Mouse (Mus musculus) neural tube, embryonic 13.5 days (tissue): Measurements from ENCODE around the gene Tekt1. TPM values are rescaled to one million over a fixed set of nuclear protein-coding genes. Genes with fewer than 3 reads are reported as not detected.

Experiments
- ATAC-seq: fragments of 200-750 bp; cut with Nextera tagmentation; 2 replicates; pipeline ENCODE4 v1.8.0; 2017; ENCODE audit warnings: low read depth, mild to moderate bottlenecking, moderate TSS enrichment, moderate library complexity
- H3K27ac ChIP-seq: fragments of 300-500 bp; sonication (generic); replicated peaks from 2 replicates; pipeline ENCODE4 v1.5.1; 2015; ENCODE audit warnings: moderate library complexity, mild to moderate bottlenecking, inconsistent platforms
- H3K27me3 ChIP-seq: fragments of 300-500 bp; sonication (generic); 2 replicates; pipeline ENCODE4 v1.6.1; 2015; ENCODE audit warnings: mild to moderate bottlenecking, inconsistent platforms
- H3K36me3 ChIP-seq: fragments of 300-500 bp; sonication (generic); 2 replicates; pipeline ENCODE4 v1.6.1; 2015; ENCODE audit warnings: mild to moderate bottlenecking, inconsistent platforms
- H3K4me1 ChIP-seq: fragments of 300-500 bp; sonication (generic); replicated peaks from 2 replicates; pipeline ENCODE4 v1.6.1; 2015; ENCODE audit warnings: inconsistent platforms
- H3K4me2 ChIP-seq: fragments of 300-500 bp; sonication (generic); 2 replicates; pipeline ENCODE4 v1.6.1; 2015; ENCODE audit warnings: inconsistent platforms, mild to moderate bottlenecking, moderate library complexity
- H3K4me3 ChIP-seq: fragments of 300-500 bp; sonication (generic); 2 replicates; pipeline ENCODE4 v1.5.1; 2015; ENCODE audit warnings: mild to moderate bottlenecking, inconsistent platforms
- H3K9ac ChIP-seq: fragments of 300-500 bp; sonication (generic); 2 replicates; pipeline ENCODE4 v1.6.1; 2015; ENCODE audit warnings: moderate library complexity, mild to moderate bottlenecking, inconsistent platforms
- H3K9me3 ChIP-seq: fragments of 300-500 bp; sonication (generic); 2 replicates; pipeline ENCODE4 v1.6.1; 2016; ENCODE audit warnings: inconsistent platforms
- WGBS: fragments of 180-500 bp; shearing (Covaris S2); methylation state at CpG from one replicate; pipeline ENCODE4 v1.1.7; 2015; 5-methylcytosine and 5-hydroxymethylcytosine counted together
- polyA plus RNA-seq: library from polyadenylated mRNA; unstranded; fragments of >200 nt; fragmentation: Nextera tagmentation; extraction: Ambion mirVana; gene quantifications from 2 replicates; pipeline ENCODE4 v1.2.1, GENCODE M21; 2015

The Tekt1 gene
- polyA plus RNA-seq, 1 experiment from 2014 or later: 7.0 TPM

DNA sequence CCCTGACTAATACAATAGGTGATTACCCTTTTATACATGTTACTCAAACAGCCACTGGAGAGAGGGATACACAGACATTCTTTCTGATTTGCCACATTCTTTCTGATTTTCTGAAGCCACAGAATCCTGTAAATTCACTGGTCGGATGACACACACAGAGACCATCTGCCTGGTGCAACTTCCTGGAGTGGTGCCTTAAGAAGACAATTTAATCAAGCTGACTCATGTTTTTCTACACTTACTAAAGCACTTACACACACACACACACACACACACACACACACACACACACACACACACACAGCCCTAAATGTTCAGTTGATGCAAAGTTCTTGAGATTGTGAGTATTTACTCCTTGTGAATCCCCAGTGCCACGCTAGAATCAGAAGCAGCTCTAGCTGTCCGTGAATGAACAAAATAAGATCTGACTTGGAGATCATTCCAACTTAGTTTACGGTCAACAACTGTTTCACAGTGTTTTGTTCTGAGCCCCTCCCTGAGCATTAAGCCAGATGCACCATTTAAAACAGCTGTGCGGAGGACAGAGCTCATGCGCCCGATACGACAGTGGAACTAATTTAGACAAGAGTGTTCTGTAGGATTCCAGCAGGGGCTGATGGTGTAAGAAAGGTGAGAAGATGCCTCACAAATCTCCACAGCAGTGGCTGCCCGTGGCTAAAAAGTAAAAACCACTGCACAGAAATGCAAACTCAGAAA, 29.1 kb downstream of the Tekt1 start:
- Histone ChIP-seq H3K4me1 (peaks cover under 1% of the 10 kb centered on the region; the same call in 1 of the 2 replicates), H3K9me3 (no peaks in the 10 kb centered on the region), H3K36me3 (no peaks in the 10 kb centered on the region), H3K4me2 (no peak overlapping the region), H3K27ac (no peak overlapping the region), H3K9ac (no peak overlapping the region), H3K4me3 (no peak overlapping the region), H3K27me3 (no peaks in the 10 kb centered on the region)
- WGBS: 75% methylated on average over 9 of the region's 9 CpGs
- no peak for ATAC-seq

DNA sequence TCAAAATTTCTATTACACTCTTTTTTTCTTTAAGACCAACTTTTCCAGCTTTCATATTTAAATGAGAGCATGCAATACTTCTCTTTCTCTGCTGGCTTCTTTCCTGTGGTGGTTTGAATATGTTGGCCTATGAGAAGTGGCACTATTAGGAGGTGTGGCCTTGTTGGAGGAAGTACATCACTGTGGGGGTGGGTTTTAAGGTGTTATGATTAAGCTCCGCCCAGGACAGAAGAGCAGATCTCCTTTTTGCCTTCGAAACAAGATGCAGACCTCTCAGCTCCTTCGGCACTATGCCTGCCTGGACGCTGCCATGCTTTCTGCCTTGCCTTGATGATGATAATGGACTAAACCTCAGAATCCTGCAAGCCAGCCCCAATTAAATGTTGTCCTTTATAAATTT, 36.5 kb downstream of the Tekt1 start:
- Histone ChIP-seq H3K4me2 (no peak overlapping the region), H3K4me3 (no peak overlapping the region), H3K9ac (no peak overlapping the region), H3K4me1 (no peaks in the 10 kb centered on the region), H3K9me3 (no peaks in the 10 kb centered on the region), H3K36me3 (no peaks in the 10 kb centered on the region), H3K27ac (no peak overlapping the region), H3K27me3 (no peaks in the 10 kb centered on the region)
- ATAC-seq: no peak
- 89% methylated on average over 4 of the region's 4 CpGs for WGBS

DNA sequence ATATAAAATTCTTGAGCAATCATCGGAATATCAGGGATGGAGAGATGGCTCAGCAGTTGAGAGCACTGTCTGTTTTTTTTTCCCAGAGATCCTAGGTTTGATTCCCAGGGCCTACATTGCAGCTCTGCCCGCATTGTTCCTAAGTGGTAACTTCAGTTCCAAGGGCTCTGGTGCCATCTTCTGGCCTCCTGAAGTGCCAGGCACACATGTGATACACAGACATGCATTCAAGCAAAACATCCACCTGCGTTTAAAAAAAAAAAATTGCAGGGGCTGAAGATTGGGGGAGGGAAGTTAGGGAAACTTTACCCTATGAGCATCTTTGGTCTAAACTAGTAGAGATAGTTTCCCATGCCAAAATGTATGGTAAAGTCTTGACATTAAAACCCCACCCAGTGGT, 37.8 kb downstream of the Tekt1 start:
- no peaks in the 10 kb centered on the region for H3K4me1 ChIP-seq
- no peaks in the 10 kb centered on the region for H3K9me3 ChIP-seq
- no peak overlapping the region for H3K4me2 ChIP-seq
- no peaks in the 10 kb centered on the region for H3K36me3 ChIP-seq
- ATAC-seq: no peak
- H3K27me3 ChIP-seq: no peaks in the 10 kb centered on the region
- H3K9ac ChIP-seq: no peak overlapping the region
- no peak overlapping the region for H3K4me3 ChIP-seq
- H3K27ac ChIP-seq: no peak overlapping the region
- 71% methylated on average over 3 of the region's 3 CpGs for WGBS

DNA sequence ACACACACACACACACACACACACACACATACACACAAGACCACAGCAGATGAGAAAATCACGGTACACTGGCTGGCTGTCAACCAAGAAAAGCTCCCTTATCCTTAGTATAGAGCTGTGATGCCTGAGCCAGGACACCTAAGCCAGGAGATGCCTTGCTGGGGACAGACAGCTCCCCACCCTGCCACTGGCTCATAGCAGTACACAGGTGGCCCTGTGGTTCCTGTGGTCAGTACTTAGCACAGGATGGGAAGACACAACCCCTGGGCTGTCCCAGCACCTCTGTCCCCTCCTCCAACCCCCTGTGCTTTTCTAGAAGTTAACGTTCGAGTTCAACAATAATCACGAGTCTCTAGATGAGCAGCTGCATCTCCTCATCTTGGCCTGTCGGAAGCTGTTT, 44.2 kb downstream of the Tekt1 start:
- peaks cover 6% of the 10 kb centered on the region for H3K4me1 ChIP-seq
- no peak for ATAC-seq
- 93% methylated on average over 5 of the region's 5 CpGs for WGBS
- no peak overlapping the region for H3K27ac ChIP-seq
- no peaks in the 10 kb centered on the region for H3K36me3 ChIP-seq
- no peak overlapping the region for H3K4me3 ChIP-seq
- H3K9ac ChIP-seq: no peak overlapping the region
- no peaks in the 10 kb centered on the region for H3K9me3 ChIP-seq
- peaks cover 26% of the 10 kb centered on the region for H3K27me3 ChIP-seq
- no peak overlapping the region for H3K4me2 ChIP-seq

DNA sequence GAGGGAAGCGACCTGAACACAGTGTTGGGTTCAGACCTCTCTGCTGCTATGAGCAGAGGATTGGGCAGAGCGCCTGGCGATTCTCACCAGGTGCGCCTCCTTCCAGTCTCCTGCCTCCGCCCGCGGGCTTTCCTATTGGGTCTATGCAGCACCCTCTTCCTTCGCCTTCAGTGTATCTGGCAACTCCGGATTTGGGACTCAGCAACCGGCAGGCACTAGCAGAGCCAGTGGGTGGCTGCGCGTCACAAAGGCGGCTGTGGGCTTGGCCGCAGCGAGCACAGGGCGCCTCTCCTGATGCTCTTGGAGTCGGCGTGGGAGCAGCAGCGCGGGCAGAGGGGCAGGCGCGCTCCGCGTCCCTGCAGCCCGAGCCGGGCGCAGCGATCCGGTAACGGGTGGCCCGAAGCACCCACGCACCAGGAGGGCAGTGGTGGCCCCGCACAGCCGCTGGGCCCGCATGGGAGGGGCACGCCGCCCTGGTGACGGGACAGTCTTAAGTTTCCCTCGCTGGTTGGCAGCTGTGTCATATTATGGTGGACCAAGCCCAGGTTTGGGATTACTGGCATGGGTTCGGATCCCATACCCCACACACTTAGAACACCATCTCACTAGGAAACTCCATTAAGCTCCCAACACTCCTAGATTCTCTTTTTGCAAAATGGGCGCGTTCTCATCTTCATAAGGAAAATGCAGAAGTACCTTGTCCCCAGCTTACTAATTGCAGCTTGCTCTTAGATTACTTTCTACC, 47.9 kb downstream of the Tekt1 start, which contains the start of gene Fbxo39:
TSS of gene Fbxo39 (plus strand) at position 294 of the 745 bp plus-strand sequence.
- no peak for ATAC-seq
- Histone ChIP-seq H3K4me1 (peaks cover 6% of the 10 kb centered on the region), H3K9ac (peak within 1 kb of the TSS; percentile 38; the same call in 1 of the 2 replicates), H3K9me3 (no peaks in the 10 kb centered on the region), H3K4me2 (peak within 1 kb of the TSS; percentile 56), H3K27ac (no peak within 1 kb of the TSS), H3K36me3 (no peaks in the 10 kb centered on the region), H3K4me3 (peak within 1 kb of the TSS; percentile 30), H3K27me3 (peaks cover 32% of the 10 kb centered on the region)
- WGBS: 10% methylated on average over 42 of the region's 42 CpGs

DNA sequence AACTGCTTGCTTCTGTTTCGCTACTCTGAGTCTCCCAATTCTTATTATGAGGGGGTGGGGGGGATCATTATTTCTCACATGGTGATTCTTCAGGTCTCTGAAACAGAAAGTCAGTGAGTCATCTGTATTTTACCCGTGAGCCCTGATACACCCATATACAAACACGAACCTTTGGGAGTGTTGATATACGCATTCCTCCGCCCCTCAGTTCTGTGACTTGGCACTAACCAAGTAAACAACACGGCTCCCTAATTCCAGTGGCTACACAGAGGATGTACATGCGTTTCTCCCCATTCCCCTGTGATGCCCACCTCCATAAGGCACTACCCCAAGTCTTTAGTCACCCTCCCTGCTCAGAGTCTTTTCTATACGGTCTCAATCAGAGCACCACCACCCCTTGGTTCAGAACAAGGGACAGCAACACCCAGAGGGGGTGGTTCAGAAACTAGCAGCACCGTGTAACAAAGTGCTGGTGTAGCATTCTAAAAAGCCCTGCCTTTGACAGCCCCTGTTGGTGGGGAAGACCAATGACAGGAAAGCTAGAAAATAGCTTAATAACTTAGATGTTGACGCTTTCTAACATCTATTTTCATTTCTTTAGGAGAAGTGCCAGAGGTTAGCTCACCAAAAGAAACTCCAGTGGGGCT, 50.8 kb downstream of the Tekt1 start:
- Histone ChIP-seq H3K4me2 (no peak overlapping the region), H3K27ac (no peak overlapping the region), H3K9me3 (no peaks in the 10 kb centered on the region), H3K27me3 (peaks cover 32% of the 10 kb centered on the region), H3K9ac (no peak overlapping the region), H3K36me3 (no peaks in the 10 kb centered on the region), H3K4me3 (no peak overlapping the region), H3K4me1 (peaks cover 6% of the 10 kb centered on the region)
- ATAC-seq: no peak
- 85% methylated on average over 10 of the region's 10 CpGs for WGBS

DNA sequence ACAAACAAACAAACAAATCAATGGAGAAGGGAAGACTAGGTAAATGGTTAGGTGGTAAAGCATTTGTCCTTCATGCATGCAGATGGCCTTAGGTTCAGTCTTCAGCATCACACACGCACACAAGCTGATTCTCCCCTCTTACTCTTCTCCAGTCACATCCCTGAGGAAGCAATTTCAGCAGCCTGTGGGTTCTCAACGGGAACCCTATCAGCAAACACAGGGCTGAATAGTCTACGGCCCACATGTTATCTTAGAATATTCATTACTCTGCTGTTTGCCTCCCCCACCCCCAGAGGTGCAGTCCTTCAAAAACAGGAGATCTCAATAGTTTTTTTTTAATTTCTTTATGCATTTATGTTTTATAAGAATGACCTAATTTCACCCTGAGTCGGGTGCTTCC, 51.8 kb downstream of the Tekt1 start:
- Histone ChIP-seq H3K4me1 (peaks cover 6% of the 10 kb centered on the region), H3K36me3 (no peaks in the 10 kb centered on the region), H3K27ac (no peak overlapping the region), H3K4me3 (no peak overlapping the region), H3K9me3 (no peaks in the 10 kb centered on the region), H3K9ac (no peak overlapping the region), H3K27me3 (peaks cover 30% of the 10 kb centered on the region), H3K4me2 (no peak overlapping the region)
- no peak for ATAC-seq
- WGBS: 85% methylated on average over 4 of the region's 4 CpGs

DNA sequence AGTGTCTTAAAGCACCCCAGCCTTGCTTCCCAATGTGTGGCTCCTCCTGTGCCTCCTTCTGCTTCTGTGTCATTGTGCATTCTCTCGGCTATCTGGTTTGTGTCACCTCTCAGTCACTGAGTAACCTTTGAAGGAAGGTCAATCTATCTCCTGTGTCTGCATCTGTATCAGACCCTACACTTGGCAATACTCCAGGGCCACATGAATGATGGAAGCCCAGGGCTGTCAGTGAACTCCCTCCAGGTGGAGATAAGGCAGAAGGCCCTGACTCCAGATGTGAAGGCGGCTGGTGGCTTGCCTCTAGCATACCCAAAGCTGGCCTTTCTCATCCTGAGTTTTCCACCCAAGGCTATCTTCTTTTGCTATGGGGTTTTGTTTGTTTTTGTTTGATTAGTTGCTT, 53.3 kb downstream of the Tekt1 start:
- H3K4me3 ChIP-seq: no peak overlapping the region
- 78% methylated on average over 2 of the region's 2 CpGs for WGBS
- ATAC-seq: no peak

DNA sequence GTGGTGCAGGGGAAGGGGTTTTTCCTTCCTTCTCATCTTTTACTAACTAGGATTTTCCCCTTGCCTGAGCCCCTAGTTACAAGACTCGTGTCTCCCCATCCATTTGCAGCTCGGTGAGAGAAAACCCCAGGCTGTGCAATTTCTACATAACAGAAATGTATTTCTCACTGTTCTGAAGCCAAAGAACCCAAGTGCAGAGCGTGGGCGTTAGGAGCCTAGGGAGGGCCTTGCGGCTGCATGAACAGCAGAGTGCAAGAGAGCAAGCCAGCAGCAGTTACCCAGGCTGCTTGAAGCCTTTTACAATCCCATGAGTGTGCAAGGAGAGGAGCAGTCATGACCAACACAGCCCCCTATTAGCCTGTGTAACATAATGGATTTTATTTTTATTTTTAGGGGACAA, 54.8 kb downstream of the Tekt1 start:
- Histone ChIP-seq H3K27me3 (peaks cover under 1% of the 10 kb centered on the region; the same call in 1 of the 2 replicates), H3K4me3 (no peak overlapping the region), H3K9me3 (no peaks in the 10 kb centered on the region), H3K4me1 (no peaks in the 10 kb centered on the region), H3K36me3 (no peaks in the 10 kb centered on the region), H3K27ac (no peak overlapping the region), H3K4me2 (no peak overlapping the region), H3K9ac (no peak overlapping the region)
- 81% methylated on average over 5 of the region's 5 CpGs for WGBS
- ATAC-seq: no peak

More for the DNA sequence above, 53.3 kb downstream of the Tekt1 start:
- Histone ChIP-seq H3K36me3 (no peaks in the 10 kb centered on the region), H3K27ac (no peak overlapping the region), H3K9ac (no peak overlapping the region), H3K4me1 (no peaks in the 10 kb centered on the region), H3K4me2 (no peak overlapping the region), H3K27me3 (peaks cover 15% of the 10 kb centered on the region), H3K9me3 (no peaks in the 10 kb centered on the region)

DNA sequence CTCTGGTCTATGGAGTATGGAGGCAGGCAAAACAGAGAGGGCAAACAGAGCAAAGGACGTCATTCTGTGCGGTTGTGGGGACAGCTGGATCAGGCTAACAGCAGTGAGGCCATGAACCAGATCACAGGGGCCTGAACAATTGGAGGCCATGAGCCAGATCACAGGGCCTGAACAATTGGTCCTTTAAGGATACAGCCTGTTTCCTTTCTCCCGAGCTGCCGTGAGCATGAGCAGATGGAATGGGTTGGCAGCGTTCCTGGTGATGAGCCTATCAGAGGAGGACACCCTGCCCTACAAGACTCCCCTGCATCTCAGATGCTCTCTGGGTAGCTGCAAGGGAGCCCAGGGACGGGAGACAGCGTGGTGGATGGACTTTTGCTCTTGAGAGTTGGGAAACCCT, 60.0 kb downstream of the Tekt1 start:
- WGBS: 80% methylated on average over 7 of the region's 7 CpGs
- peak overlapping the region; percentile 6; the same call in 1 of the 2 replicates for H3K4me2 ChIP-seq

DNA sequence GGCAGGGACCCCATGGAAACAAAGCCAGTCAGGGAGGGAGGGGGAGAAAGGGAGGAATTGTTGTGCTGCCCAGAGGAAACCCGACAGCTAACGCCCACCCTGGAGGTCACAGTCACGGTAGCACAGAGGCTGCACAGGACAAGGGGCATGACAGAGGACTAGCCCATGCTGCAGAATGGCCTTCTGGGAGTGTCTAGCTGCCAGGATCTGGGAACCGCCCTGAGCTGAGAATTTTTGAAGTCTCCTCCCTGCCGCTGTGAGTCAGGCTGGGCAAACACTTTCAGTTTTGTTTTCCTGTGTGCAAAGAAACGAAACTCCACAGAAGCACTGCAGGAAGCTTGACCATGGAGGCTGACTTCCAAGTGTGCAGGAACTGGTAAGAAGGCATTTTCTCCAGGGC, 60.9 kb downstream of the Tekt1 start, which contains the start of gene Xaf1:
TSS of gene Xaf1 (plus strand) at position 296 of the 400 bp plus-strand sequence.
- Histone ChIP-seq H3K27me3 (no peaks in the 10 kb centered on the region), H3K4me3 (no peak within 1 kb of the TSS), H3K9me3 (no peaks in the 10 kb centered on the region), H3K4me1 (no peaks in the 10 kb centered on the region), H3K9ac (no peak within 1 kb of the TSS), H3K36me3 (no peaks in the 10 kb centered on the region), H3K4me2 (peak within 1 kb of the TSS; percentile 6; the same call in 1 of the 2 replicates), H3K27ac (no peak within 1 kb of the TSS)
- no peak for ATAC-seq
- 34% methylated on average over 6 of the region's 6 CpGs for WGBS

More for the DNA sequence above, 60.0 kb downstream of the Tekt1 start:
- H3K4me1 ChIP-seq: no peaks in the 10 kb centered on the region
- no peaks in the 10 kb centered on the region for H3K36me3 ChIP-seq
- H3K9me3 ChIP-seq: no peaks in the 10 kb centered on the region
- H3K27me3 ChIP-seq: no peaks in the 10 kb centered on the region
- H3K9ac ChIP-seq: no peak overlapping the region
- H3K27ac ChIP-seq: no peak overlapping the region
- ATAC-seq: no peak
- H3K4me3 ChIP-seq: no peak overlapping the region
